Mouse (Mus musculus): ENCODE results near the gene Adra1b.

GRCm38 (mm10) chr11:43914552-43915447 is 13.8 kb upstream of the Adra1b start:
- no peak for TF ChIP-seq CTCF (IDR thresholded peaks at IDR 0.05; ENCODE audit: control insufficient read depth, insufficient read depth, low read length)
- no peak for TF ChIP-seq POLR2A (IDR thresholded peaks at IDR 0.05; ENCODE audit: borderline replicate concordance, control insufficient read depth, low read depth, low read length)
